Mouse (Mus musculus) liver, embryonic 11.5 days (tissue): Measurements from ENCODE around the gene Gm10842. TPM values are rescaled to one million over a fixed set of nuclear protein-coding genes. Genes with fewer than 3 reads are reported as not detected.

Experiments
- ATAC-seq: fragments of 200-750 bp; cut with Nextera tagmentation; replicated peaks from 2 replicates; pipeline ENCODE4 v1.8.0; 2017; ENCODE audit warnings: moderate number of reproducible peaks, mild to moderate bottlenecking, moderate TSS enrichment, moderate library complexity; ENCODE audit not compliant: low FRiP score
- DNase-seq: peaks from one replicate; pipeline ENCODE4 v3.0.0-alpha.2; 2017; ENCODE audit warnings: low spot score
- H3K27ac ChIP-seq: fragments of 300-500 bp; sonication (generic); 2 replicates; pipeline ENCODE4 v1.5.1; 2014; ENCODE audit warnings: mild to moderate bottlenecking, low read depth, low read length, control low read depth
- H3K27me3 ChIP-seq: fragments of 300-500 bp; sonication (generic); replicated peaks from 2 replicates; pipeline ENCODE4 v1.6.1; 2014; ENCODE audit warnings: low read length, mixed read lengths; ENCODE audit not compliant: control insufficient read depth, insufficient read depth
- H3K36me3 ChIP-seq: fragments of 300-500 bp; sonication (generic); 2 replicates; pipeline ENCODE4 v1.6.1; 2014; ENCODE audit warnings: mild to moderate bottlenecking, low read length, moderate library complexity, mixed read lengths; ENCODE audit not compliant: control insufficient read depth, insufficient read depth
- H3K4me1 ChIP-seq: fragments of 300-500 bp; sonication (generic); replicated peaks from 2 replicates; pipeline ENCODE4 v1.6.1; 2014; ENCODE audit warnings: low read length, mixed read lengths; ENCODE audit not compliant: control insufficient read depth, insufficient read depth
- H3K4me2 ChIP-seq: fragments of 300-500 bp; sonication (generic); 2 replicates; pipeline ENCODE4 v1.6.1; 2014; ENCODE audit warnings: mild to moderate bottlenecking, control low read depth, moderate library complexity
- H3K4me3 ChIP-seq: fragments of 300-500 bp; sonication (generic); 2 replicates; pipeline ENCODE4 v1.5.1; 2014; ENCODE audit warnings: low read depth, low read length, control low read depth
- H3K9ac ChIP-seq: fragments of 300-500 bp; sonication (generic); 2 replicates; pipeline ENCODE4 v1.6.1; 2014; ENCODE audit warnings: low read depth, low read length, control low read depth
- H3K9me3 ChIP-seq: fragments of 300-500 bp; sonication (generic); 2 replicates; pipeline ENCODE4 v1.6.1; 2016; ENCODE audit warnings: low read length, inconsistent platforms, mixed read lengths; ENCODE audit not compliant: control insufficient read depth
- WGBS: fragments of 180-500 bp; shearing (Covaris S2); extraction: QIAGEN DNeasy Blood & Tissue Kit; methylation state at CpG from one replicate; pipeline ENCODE4 v1.1.7; 2014; 5-methylcytosine and 5-hydroxymethylcytosine counted together
- polyA plus RNA-seq: library from polyadenylated mRNA; unstranded; fragments of >200 nt; fragmentation: Nextera tagmentation; extraction: Ambion mirVana; gene quantifications from 2 replicates; pipeline ENCODE4 v1.2.1, GENCODE M21; 2014

Gene Gm10842
- polyA plus RNA-seq, 1 experiment from 2014 or later: not detected

DNA sequence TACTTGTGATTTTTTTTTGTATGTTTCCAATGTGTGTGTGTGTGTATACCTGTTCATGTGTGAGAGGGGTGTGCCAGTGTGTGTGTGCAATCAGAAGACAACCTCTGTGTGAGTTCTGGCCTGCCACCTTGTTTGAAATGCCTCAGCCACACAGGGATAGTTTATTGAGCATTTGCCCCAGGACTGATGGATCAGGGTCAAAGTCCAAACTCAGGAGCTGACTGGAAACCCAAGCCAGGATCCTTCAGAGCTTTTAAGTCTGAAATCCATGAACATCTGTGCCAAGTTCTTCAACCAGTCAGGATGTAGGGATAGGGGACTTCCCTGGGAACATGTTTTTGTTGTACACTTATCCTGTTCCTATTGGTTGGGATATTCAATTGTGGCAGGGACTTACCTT lies 11.4 kb downstream of the Gm10842 start:
- Histone ChIP-seq H3K9ac (peak overlapping the region; percentile 57), H3K27ac (no peak overlapping the region), H3K9me3 (peaks cover 3% of the 10 kb centered on the region; the same call in 1 of the 2 replicates), H3K4me3 (peak overlapping the region; percentile 37), H3K36me3 (no peaks in the 10 kb centered on the region), H3K4me2 (peak overlapping the region; percentile 36), H3K27me3 (no peaks in the 10 kb centered on the region; the same call in 1 of the 2 replicates), H3K4me1 (peaks cover 25% of the 10 kb centered on the region)
- no peak for ATAC-seq
- no peak for DNase-seq

DNA sequence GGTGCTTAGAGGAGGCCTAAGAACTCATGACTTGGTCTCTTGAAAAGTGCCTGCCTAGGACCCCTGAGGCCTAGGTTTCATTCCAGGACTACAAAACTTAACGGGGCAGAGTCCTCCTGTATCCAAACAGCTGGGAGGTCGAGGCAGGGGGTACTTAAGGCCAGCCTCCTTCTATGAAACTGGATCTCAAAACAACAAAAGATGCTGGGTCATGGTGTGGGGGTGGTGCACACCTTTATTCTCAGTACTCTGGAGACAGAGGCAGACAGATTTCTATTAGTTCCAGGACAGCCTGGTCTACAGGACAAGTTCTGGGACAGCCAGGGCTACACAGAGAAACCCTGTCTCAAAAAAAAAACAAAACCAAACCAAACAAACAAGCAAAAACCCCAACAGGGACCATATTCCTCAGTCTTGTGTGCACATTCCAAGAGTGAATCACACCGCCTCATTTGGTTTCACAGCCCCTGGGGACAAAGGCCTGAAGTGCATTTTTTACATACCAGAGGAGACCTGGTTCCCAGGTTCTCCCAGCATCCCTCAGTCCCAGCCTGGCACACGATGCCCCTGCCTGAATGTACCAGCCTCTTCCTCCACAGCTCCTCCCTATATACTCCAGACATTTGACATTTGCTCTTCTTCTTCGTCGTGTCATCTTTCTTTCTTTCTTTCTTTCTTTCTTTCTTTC lies 13.1 kb downstream of the Gm10842 start:
- H3K9me3 ChIP-seq: peaks cover 5% of the 10 kb centered on the region; the same call in 1 of the 2 replicates
- WGBS: 60% methylated on average over 6 of the region's 6 CpGs
- no peak overlapping the region for H3K4me3 ChIP-seq
- no peaks in the 10 kb centered on the region for H3K36me3 ChIP-seq
- no peak overlapping the region for H3K27ac ChIP-seq
- ATAC-seq (no peak), DNase-seq (no peak)
- peak overlapping the region; percentile 27; the same call in 1 of the 2 replicates for H3K4me2 ChIP-seq
- no peak overlapping the region for H3K9ac ChIP-seq
- H3K4me1 ChIP-seq: peaks cover 14% of the 10 kb centered on the region
- peaks cover under 1% of the 10 kb centered on the region for H3K27me3 ChIP-seq

GRCm38 (mm10) chr11:105161411-105161810 lies 14.7 kb downstream of the Gm10842 start:
- ATAC-seq (no peak), DNase-seq (no peak)
- Histone ChIP-seq H3K36me3 (no peaks in the 10 kb centered on the region; the same call in 1 of the 2 replicates), H3K9me3 (peaks cover 10% of the 10 kb centered on the region; the same call in 1 of the 2 replicates), H3K4me1 (peaks cover 10% of the 10 kb centered on the region), H3K4me2 (no peak overlapping the region), H3K4me3 (no peak overlapping the region), H3K9ac (no peak overlapping the region), H3K27me3 (peaks cover 16% of the 10 kb centered on the region), H3K27ac (no peak overlapping the region)
- 82% methylated on average over 2 of the region's 2 CpGs for WGBS

DNA sequence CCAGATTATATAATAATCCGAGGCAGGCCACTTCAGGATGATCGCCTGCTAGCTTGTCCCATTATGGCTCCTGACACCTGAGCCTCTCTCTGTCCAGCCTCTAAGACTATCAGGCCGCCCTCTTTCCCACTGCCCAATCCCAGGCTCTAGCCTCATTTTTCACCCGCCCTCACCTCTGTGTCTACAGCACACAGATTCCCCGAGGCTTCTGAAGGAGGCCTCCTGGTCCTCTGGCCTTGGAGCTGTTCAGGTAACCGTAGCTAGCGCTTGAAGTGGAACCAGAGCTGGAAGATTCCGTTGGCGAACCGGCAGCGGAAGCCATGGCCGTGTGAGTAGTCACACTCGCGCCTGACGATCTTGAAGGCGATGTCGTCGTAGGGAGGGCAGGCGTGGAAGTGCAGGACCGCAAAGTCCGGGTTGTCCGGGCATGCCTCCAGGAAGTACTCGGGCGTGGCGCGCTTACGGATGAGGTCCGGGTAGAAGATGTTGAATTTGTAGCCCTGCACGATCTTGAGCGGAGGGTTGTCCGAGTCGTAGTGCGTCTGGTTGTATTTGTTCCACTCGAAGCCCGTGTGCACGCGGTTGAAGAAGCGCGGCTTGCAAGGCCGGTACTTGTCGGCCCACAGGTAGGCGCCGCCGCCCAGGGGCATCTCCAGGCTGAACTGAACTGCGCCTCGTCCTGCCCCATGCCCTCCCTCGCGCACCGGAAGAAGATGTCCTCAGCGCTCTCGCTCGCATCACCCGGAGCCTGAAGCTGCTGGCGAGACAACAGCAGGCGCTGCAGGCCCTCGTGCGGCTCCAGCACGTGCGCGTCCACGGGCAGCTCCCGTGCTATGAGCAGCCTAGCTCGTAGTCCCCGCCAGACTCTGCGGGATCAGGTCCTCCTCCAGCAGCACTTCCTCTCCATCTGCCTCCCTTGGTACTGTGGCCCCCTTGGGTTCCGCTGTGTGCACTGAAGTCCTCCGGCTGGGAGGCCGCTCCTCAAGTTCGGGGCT lies 18.1 kb downstream of the Gm10842 start:
- 66% methylated on average over 69 of the region's 69 CpGs for WGBS

GRCm38 (mm10) chr11:105166780-105167179 lies 20.1 kb downstream of the Gm10842 start:
- 89% methylated on average over 10 of the region's 10 CpGs for WGBS
- H3K4me3 ChIP-seq: no peak overlapping the region
- no peak overlapping the region for H3K9ac ChIP-seq
- peaks cover 10% of the 10 kb centered on the region; the same call in 1 of the 2 replicates for H3K9me3 ChIP-seq
- H3K27me3 ChIP-seq: peaks cover 20% of the 10 kb centered on the region
- H3K4me1 ChIP-seq: no peaks in the 10 kb centered on the region
- no peak overlapping the region for H3K27ac ChIP-seq
- no peak overlapping the region for H3K4me2 ChIP-seq
- no peak for ATAC-seq
- no peaks in the 10 kb centered on the region; the same call in 1 of the 2 replicates for H3K36me3 ChIP-seq
- no peak for DNase-seq

More for the DNA sequence above, 18.1 kb downstream of the Gm10842 start:
- H3K4me2 ChIP-seq: no peak overlapping the region
- no peak overlapping the region for H3K4me3 ChIP-seq
- ATAC-seq: 0 out of 2 replicates have a peak, but pooled peaks have one; percentile 27
- peaks cover 20% of the 10 kb centered on the region for H3K27me3 ChIP-seq
- no peak for DNase-seq
- H3K36me3 ChIP-seq: no peaks in the 10 kb centered on the region; the same call in 1 of the 2 replicates
- H3K9me3 ChIP-seq: peaks cover 10% of the 10 kb centered on the region; the same call in 1 of the 2 replicates
- H3K4me1 ChIP-seq: no peaks in the 10 kb centered on the region
- no peak overlapping the region for H3K27ac ChIP-seq
- no peak overlapping the region for H3K9ac ChIP-seq

DNA sequence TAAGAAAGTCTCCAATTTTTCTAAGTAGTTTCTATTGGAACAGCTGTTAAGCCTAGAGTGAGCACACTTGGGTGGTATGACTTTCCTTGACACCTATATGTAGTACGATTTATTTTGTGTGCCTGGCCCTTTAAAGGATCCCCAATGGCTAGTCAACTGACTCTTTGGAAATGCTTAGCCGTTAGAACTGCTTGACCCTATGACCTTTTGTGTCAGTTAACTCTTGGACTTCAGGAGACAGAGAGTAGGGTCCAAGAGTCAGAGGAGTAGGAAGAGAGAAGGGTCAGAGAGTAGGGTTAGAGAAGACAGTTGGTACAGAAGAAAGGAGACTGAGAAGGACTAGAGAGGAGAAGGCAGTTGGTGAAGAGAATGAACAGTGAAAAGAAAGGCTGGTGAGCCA lies 31.8 kb downstream of the Gm10842 start, which contains the start of gene Tlk2:
Gene Tlk2 (plus strand): TSS at position 292 of the 400 bp plus-strand sequence.
- ATAC-seq (no peak), DNase-seq (no peak)
- Histone ChIP-seq H3K4me3 (peak within 1 kb of the TSS; percentile 87), H3K4me2 (peak within 1 kb of the TSS; percentile 70), H3K9ac (peak within 1 kb of the TSS; percentile 91; the same call in 1 of the 2 replicates), H3K27me3 (no peaks in the 10 kb centered on the region), H3K27ac (no peak within 1 kb of the TSS; the same call in 1 of the 2 replicates), H3K36me3 (no peaks in the 10 kb centered on the region), H3K9me3 (no peaks in the 10 kb centered on the region), H3K4me1 (peaks cover 7% of the 10 kb centered on the region; the same call in 1 of the 2 replicates)
- 64% methylated on average over 2 of the region's 2 CpGs for WGBS

GRCm38 (mm10) chr11:105179523-105179922 lies 32.8 kb downstream of the Gm10842 start:
- no peaks in the 10 kb centered on the region for H3K27me3 ChIP-seq
- peak overlapping the region; percentile 87 for H3K4me3 ChIP-seq
- H3K9me3 ChIP-seq: no peaks in the 10 kb centered on the region
- 82% methylated on average over 4 of the region's 4 CpGs for WGBS
- peaks cover 2% of the 10 kb centered on the region; the same call in 1 of the 2 replicates for H3K36me3 ChIP-seq
- peak overlapping the region; percentile 70 for H3K4me2 ChIP-seq
- H3K4me1 ChIP-seq: peaks cover 10% of the 10 kb centered on the region
- ATAC-seq (no peak), DNase-seq (no peak)
- peak overlapping the region; percentile 91; the same call in 1 of the 2 replicates for H3K9ac ChIP-seq
- no peak overlapping the region; the same call in 1 of the 2 replicates for H3K27ac ChIP-seq

DNA sequence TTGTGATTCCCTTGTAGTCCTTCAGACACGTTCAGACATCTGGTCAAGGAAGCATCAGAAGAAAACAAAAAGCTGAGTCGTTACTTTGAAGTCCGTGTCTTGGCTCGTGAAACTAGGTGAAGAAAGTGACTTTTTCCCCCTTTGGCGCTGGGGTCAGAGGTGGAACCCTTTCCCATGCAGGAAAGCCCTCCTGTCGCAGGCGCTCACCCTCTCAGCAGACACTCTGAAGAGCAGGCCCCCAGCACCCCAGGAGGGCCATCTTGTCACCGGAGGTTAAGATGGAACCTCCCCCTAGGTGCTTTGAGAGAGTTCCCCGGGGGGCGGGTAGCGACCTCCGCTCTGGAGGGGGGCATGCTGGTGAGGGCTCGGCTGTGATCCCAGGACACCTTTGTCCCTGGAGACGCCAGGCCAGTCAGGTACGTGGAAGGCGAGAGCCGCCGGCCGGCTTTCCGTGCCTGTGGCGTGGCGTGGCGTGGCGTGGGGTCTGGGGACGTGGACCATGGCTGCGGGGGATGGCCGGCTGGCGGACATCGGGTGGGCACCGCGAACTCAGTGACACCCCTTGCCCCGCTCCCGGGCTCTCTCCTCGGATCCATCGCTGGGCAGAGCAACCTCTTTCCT lies 33.9 kb downstream of the Gm10842 start:
- Histone ChIP-seq H3K4me1 (peaks cover 10% of the 10 kb centered on the region), H3K27ac (peak overlapping the region; percentile 97), H3K4me3 (peak overlapping the region; percentile 87), H3K27me3 (no peaks in the 10 kb centered on the region), H3K9ac (peak overlapping the region; percentile 91), H3K4me2 (peak overlapping the region; percentile 70), H3K36me3 (peaks cover 7% of the 10 kb centered on the region; the same call in 1 of the 2 replicates), H3K9me3 (no peaks in the 10 kb centered on the region)
- WGBS: under 1% methylated on average over 35 of the region's 35 CpGs
- peak; percentile 65 for DNase-seq
- peak; percentile 35 for ATAC-seq
